Mouse (Mus musculus): ENCODE measurements around the gene Vav3.
"Not testable (repeated sequence)": the region's sequence is repeated elsewhere in the genome, so short reads cannot be mapped to it uniquely, and the experiment has no call there.

DNA sequence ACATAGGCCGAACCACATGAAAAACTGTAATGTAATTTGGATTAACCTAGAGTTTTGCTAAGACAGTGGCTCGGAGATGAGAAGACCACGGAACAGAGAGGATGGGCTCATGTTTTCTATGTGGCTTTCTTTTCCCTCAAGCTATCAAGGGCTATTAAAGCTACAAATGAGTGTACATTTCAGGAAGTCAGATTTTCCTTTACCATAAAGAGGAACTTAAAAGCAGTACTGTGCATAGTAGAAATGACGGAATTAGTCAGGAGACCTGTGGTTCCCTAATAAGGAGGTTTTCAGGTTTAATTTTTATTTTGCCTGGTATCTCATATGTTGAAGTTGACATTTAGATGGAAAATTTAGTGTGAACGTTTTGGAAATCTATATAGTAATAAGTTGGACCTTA, 107.8 kb downstream of the Vav3 start:
- not testable (repeated sequence) for TF ChIP-seq USF1 (IDR thresholded peaks at IDR 0.05; ENCODE audit: low read depth, low read length); MAFK (IDR thresholded peaks at IDR 0.05; ENCODE audit: insufficient replicate concordance, low read length); BHLHE40 (IDR thresholded peaks at IDR 0.05; ENCODE audit: low read depth, low read length); CTCF (conservative IDR thresholded peaks at IDR 0.05 in 1 of 2, IDR thresholded peaks at IDR 0.05 in 1 of 2; ENCODE audit: low read depth in 2 of 2, low read length in 2 of 2); HCFC1 (IDR thresholded peaks at IDR 0.05; ENCODE audit: low read depth, low read length); SIN3A (IDR thresholded peaks at IDR 0.05; ENCODE audit: low read length); ELF1 (IDR thresholded peaks at IDR 0.05; ENCODE audit: low read depth, low read length); POLR2A (IDR thresholded peaks at IDR 0.05; ENCODE audit: low read depth, low read length); ZNF384 (IDR thresholded peaks at IDR 0.05; ENCODE audit: low read depth, low read length); MXI1 (IDR thresholded peaks at IDR 0.05; ENCODE audit: low read depth, low read length); RCOR1 (conservative IDR thresholded peaks at IDR 0.05; ENCODE audit: low read depth, low read length)
